ENCODE assay signal across 21 mouse cellular contexts in the genomic region with DNA sequence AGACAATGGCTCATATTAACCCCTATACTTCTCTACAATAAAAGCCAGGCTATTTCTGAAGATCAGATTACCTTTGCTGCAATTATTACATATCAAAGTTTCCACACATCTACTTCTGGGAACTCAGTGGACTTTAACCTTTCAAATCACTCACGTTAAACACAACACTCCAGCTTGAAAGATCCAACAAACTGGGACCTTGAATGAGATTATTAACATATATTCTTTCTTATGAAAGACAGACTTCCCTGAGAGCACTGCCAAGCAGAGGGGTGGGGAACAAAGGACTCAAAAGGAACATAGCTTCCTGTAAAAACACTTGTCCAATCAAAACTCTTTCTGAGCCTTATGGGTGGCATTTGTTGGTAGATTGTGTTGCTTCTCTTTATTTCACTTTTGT.
"Had no signal": no experiment of that assay in that cellular context is flagged by ENCODE, and none has a peak within 500 bp of the region (broad histone marks: within the 10 kb centered on the region; RNA-seq: fewer than 3 reads in every experiment).

No protein-coding gene starts in this region.

- H3K9me3 ChIP-seq: lung, embryonic 15.5 days; megakaryocyte, embryonic 14.5 days; midbrain, embryonic 10.5 days; midbrain, embryonic 13.5 days; neural tube, embryonic 13.5 days had no signal

- ATAC-seq: midbrain, embryonic 13.5 days; midbrain, embryonic 16.5 days had no signal

- DNase-seq: kidney, adult 18-20 months; kidney, adult 9 months; kidney, postnatal 14 days; kidney, postnatal 4 days; layer of hippocampus, postnatal 36 days; lung, adult 18-20 months; lung, postnatal 10 days; lung, postnatal 36 days; spleen, adult 18-20 months; thymus, adult 18-20 months; thymus, postnatal 36 days had no signal

- H3K27me3 ChIP-seq: lung, embryonic 15.5 days; megakaryocyte, embryonic 14.5 days; midbrain, embryonic 13.5 days; neural tube, embryonic 13.5 days had no signal

- H3K4me2 ChIP-seq: liver, embryonic 11.5 days; lung, embryonic 15.5 days; midbrain, embryonic 13.5 days; neural tube, embryonic 13.5 days had no signal

- H3K4me1 ChIP-seq: lung, embryonic 15.5 days; megakaryocyte, embryonic 14.5 days; midbrain, embryonic 10.5 days; midbrain, embryonic 13.5 days; neural tube, embryonic 13.5 days had no signal

- H3K36me3 ChIP-seq: lung, embryonic 15.5 days; midbrain, embryonic 13.5 days; neural tube, embryonic 13.5 days had no signal

- H3K4me3 ChIP-seq: left cerebral cortex, adult 2 months; lung, embryonic 15.5 days; megakaryocyte, embryonic 14.5 days; midbrain, embryonic 10.5 days; midbrain, embryonic 13.5 days; myocyte; neural tube, embryonic 13.5 days had no signal

- H3K27ac ChIP-seq: left cerebral cortex, adult 2 months; liver, embryonic 14.5 days; lung, embryonic 15.5 days; midbrain, embryonic 10.5 days; midbrain, embryonic 13.5 days; neural tube, embryonic 13.5 days had no signal

- H3K9ac ChIP-seq: liver, embryonic 14.5 days; lung, embryonic 15.5 days; midbrain, embryonic 13.5 days; neural tube, embryonic 13.5 days had no signal
